Mouse (Mus musculus) left cerebral cortex, postnatal 36 days (tissue): ENCODE results near the gene Parva. TPM values are rescaled to one million over a fixed set of nuclear protein-coding genes. Genes with fewer than 3 reads are reported as not detected.

Experiments
- DNase-seq, 2 experiments: peaks; one replicate each; pipeline ENCODE4 v3.0.0; 2021 to 2022; ENCODE audit warnings: low spot score in 2 of 2, mixed read lengths in 1 of 2
- intact Hi-C: fragments of 180-260 bp; cut with DNase I; formaldehyde crosslinking; loops from one replicate; pipeline ENCODE4 v1.15.1; 2025
- total RNA-seq, 2 experiments: library from RNA; stranded (reverse); gene quantifications; 2 replicates each; pipeline ENCODE4 v1.2.3; 2021

The Parva gene
- total RNA-seq, 2 experiments from 2014 or later: 49.1 to 60.9 TPM

GRCm38 (mm10) chr7:112567004-112567403, 139.7 kb downstream of the Parva start:
- no peak for DNase-seq
- intact Hi-C loops: no loop called here

DNA sequence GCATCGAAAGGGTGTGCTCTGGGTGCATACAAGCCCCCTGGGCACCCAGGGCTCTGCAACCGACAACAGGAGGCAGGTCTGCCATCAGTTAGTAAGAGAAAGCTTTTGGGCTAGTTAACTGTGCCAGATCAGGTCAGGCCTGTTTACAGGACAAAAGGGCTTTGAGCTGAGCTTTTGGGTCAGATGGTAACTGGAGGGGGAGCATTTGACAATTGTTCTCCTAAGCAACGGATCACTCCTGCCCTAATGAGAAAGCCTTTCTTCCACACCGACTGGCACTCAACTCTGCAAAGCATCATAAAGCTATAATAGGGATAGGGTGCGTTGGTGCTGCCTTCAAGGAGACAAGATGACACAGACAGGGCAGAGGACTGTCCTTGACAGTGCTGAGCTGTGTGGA, 141.7 kb downstream of the Parva start:
- DNase-seq: no peak
- intact Hi-C loops: no loop called here

DNA sequence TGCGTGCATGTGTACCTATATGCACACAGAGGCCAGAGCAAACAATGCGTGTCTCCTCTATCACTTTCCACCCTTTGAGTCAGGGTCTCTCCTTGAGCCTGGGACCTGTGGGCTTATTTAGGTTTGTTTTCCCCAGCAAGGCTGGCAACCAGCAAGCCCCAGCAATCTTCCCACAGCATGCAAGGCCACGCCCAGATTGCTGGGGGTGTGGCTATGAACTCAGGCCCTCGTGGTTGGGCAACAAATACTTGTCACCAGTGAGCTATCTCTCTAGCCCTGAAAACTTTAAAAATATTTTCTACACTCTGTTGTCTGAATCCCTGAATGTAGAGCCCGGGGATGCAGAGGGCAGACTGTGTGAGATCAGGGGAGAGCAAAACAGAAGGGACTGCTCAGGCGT, 154.3 kb downstream of the Parva start:
- no peak for DNase-seq
- intact Hi-C loops: no loop called here

- intact Hi-C loops: no loop called here
- no peak for DNase-seq
Observed at GRCm38 (mm10) chr7:112582882-112583405, 155.6 kb downstream of the Parva start.

GRCm38 (mm10) chr7:112587449-112587848, 160.1 kb downstream of the Parva start:
- no peak for DNase-seq
- intact Hi-C loops: no loop called here

DNA sequence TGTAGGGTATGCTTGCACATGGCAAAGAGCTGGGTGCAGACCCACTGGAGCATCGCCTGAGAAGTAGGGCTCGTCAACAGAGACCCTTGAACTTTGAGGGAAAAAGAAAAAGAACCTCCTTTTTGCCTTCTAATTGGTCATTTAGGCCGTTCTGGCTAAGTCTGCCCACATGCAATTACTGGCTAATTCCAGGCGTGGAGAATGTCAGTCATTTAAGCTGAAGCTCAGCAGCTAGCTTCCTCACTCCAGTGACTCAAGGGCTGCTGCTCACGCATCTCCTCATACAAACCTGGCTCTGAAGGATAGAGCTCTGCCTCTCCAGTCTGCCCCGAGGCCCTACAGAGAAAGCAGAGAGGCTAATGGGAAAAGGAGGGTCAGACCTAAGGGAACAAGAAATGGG, 162.2 kb downstream of the Parva start:
- no peak for DNase-seq
- intact Hi-C loops: no loop called here

GRCm38 (mm10) chr7:112593586-112593985, 166.3 kb downstream of the Parva start:
- intact Hi-C loops: no loop called here
- DNase-seq: no peak

DNA sequence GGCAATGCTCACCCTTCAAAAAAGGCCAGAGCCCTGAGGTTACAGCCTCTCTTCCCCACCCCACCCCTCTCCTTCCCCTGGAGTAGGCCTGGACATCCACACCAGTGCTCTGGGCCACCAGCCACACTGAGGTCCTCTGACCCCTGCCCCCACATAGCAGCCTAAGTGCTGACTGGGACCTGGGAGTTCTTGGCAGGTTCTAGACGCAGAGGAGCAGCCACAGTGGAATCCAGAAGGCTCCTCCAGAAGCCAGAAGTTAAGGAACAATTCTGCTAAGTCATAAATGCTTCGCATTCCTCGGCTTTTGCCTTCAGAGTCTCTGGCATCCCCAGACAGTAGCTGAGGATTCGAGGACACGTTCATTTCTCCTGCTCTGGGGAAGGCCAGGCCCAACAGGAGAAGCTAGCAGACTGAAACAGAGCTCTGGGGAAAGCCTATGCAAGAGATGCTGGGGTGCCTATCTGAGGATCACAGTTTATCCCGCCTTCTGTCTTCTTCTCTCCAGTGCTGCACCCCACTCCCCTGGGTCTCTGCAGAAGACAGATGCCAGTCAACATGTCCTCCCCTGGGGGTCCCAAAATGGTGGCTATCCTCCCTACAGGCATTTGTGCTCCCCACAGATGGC, 168.0 kb downstream of the Parva start:
- intact Hi-C loops: no loop called here
- DNase-seq: no peak

DNA sequence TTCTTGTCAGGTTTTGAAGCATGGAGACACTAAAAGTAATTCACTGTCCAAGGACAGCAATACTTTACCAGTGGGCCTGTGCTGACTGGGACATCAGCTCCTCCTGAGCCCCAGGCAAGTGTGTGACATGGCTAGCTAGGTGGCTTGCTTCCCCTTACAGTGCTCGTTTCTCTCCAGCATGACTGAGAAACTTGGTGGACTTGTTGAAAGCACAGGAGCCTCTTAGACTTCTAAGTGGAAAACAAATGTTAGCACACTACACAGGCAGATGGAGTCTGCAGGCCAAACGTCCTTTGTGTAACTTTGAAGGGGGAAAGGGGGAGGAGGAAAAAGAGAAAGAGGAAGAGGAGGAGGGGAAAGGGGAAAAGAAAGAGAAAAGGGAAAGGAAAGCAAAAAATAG, 172.3 kb downstream of the Parva start:
- intact Hi-C loops: no loop called here
- no peak for DNase-seq

DNA sequence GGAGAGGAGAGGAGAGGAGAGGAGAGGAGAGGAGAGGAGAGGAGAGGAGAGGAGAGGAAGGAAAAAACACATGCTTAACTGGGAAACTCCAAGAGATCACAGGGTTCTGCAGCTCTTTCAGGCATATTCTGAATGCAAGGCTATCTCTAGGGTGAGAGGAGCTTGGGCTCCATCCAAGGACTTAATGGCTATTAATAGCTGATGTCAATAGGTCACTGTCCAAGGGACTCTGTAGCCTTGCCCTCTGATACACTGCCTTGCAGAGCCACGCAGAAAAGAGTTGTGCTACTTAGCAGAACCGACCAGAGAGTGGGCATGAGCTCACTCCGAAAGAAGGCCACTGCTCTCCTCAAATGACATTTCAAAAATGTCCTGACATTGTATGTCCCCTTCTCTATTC, 172.9 kb downstream of the Parva start:
- no peak for DNase-seq
- intact Hi-C loops: no loop called here

GRCm38 (mm10) chr7:112602966-112603365, 175.7 kb downstream of the Parva start:
- no peak for DNase-seq
- intact Hi-C loops: no loop called here

DNA sequence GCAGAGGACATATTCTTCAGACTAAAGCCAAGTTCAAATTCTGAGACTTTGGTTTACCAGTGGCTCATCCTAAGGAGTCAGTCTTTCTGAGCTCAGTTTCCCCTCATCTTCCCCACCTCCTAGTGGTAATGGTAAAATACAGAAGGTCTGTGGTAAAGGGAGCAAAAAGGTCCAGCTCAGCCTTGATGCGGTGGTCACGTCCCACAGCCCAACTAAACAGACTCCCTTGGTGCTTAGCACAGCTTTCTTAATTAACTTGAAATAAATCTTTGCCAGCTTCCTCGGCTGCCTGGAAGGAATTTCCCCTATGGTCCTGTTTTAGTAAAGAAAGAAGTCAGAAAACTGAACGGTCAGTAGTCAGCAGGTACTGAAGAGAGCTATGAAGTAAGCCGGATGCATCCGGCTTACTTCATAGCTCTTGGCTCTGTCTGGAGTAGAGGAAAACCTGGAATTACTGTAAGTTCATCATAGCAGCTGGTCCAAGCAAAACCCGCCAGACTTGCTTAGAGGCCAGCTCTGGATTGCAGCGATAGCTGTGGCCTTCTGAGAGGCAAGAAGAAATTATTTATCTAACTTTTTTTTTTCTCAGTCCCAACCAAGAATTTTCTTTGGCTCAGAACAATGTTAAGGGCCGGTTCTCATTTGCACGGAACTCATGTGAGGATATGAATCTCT, 176.3 kb downstream of the Parva start:
- intact Hi-C loops: no loop called here
- DNase-seq: no peak

DNA sequence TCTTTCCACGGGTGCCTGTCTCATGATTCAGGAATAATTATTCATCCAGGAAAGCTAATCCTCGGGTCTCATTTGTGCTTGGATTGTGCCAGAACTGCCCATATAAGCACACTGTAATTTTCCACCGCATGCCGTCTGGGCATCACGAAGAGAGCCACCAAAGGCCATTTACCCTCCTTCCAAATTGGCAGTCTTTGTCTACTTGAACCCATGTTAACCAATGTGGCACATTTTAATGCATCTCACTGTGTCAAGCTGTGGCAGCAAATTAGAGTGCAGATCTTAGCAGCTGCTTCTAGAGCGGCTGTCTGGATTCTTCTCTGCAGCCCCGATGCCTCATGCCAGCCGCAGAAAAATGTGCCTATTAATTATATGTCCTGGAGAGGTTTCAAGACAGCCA, 176.9 kb downstream of the Parva start:
- intact Hi-C loops: no loop called here
- DNase-seq: no peak

GRCm38 (mm10) chr7:112614046-112614790, 186.9 kb downstream of the Parva start:
- intact Hi-C loops: no loop called here
- DNase-seq: no peak

DNA sequence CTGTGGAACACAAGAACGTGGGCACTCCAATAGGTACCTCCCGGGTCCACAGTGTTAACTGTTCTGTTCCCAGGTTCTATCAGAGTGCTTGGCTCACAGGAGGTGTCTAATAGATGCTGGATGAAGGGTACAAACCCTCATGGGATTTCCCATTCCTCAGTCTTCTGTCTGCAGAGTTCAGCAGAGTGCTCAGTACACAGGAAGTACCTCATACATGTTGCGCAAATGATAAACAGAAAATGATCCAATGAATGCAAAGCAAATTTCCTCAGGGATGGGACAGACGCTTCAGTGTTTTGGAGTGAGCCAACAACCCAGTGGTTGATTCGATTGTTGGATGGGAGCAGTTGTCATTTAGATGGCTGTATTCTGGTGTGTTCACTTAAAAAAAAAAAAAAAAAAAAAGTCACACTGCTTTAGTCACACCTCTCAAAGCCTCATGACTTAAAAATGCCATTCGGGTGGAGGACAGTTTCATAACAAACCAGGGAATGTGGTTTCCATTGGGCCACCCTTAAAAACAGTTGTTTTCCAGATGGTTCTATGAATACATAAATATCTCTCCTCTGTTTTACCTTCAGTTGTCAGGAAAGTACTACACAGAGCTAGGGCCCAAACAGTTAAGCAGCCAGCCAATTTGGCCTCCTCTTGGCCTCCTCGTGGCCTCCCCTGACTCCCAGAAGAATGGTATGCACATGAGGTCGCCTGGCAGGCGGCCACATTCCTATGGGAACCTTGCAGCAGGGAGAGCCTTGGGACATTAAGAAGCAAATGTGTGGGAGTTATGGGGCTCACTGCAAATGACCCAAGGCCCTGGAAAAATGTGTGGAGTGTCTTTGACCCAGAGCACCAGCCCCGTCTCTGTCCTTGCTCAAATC, 187.7 kb downstream of the Parva start:
- intact Hi-C loops: no loop called here
- no peak for DNase-seq

GRCm38 (mm10) chr7:112620322-112621179, 193.2 kb downstream of the Parva start:
- intact Hi-C loops: no loop called here
- peak; percentile 23 to 25 for DNase-seq

DNA sequence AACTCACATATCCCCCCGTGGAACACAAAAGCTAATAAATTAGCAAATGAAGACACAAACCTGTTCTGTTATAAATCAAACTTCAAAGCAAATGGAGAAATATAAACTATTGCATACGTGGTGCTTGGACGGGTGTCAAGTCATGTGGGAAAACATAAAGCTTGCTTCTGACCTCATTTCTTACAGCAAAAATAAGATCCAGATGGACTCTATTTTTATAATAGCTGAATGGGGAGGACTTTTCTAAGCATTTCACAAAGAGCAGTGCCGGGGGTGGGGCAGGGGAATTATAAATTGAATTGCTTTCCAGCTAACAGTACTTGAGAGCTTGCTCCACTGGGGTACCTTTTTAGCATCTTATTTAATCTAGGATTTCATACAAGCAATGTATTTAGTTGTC, 200.2 kb downstream of the Parva start:
- intact Hi-C loops: no loop called here
- DNase-seq: peak in 1 of 2 experiments; percentile 18

DNA sequence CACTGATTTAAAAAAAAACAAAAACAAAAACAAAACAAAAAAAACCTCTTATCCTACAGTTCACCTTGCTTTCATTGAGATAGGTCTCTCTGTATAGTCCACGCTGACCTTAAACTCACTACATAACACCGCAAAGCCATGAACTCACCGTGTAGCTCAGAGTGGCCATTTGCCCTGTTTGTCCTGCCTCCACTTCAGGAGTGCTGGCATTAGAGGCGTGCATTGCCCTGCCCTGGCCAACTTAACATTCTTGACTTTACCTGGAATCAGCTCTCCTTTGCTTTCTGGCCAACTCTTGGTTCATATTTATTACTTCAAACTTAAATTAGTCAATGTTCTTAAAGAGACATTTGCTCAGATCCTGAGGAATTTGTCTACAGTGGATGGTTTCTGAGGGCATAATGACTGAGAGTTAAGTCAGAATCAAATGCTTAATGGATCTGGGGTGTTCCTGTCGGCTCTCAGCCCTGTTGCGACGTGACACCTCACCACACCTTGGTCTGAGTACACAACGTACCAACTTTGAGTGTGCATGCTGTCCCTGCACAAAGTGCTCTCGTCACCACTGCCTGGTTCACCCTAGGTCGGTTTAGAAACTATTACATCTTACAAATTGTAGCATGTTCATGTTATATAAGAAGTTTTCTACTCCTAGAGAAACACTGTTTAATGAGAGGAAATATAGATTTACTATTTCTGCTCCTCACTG, 207.4 kb downstream of the Parva start:
- DNase-seq: no peak
- intact Hi-C loops: no loop called here
